Mouse (Mus musculus): Measurements from ENCODE around the gene Gars.

- TF ChIP-seq POLR2A (IDR thresholded peaks at IDR 0.05; ENCODE audit: extremely low read depth, insufficient read depth, low read length) (no peak), CTCF (IDR thresholded peaks at IDR 0.05; ENCODE audit: extremely low read depth, insufficient read depth, low read length) (no peak)
Observed at GRCm38 (mm10) chr6:55043206-55043605, 5.4 kb downstream of the Gars start.

Data from cortical plate, adult 2 months (tissue).